Mouse (Mus musculus) Muller cell, postnatal 12 days (primary cell): ENCODE measurements around the gene Sgsm1.

Experiments
- DNase-seq: peaks from one replicate; pipeline ENCODE4 v3.0.0-alpha.2; 2015; ENCODE audit errors: inconsistent ontology term

The Sgsm1 gene

DNA sequence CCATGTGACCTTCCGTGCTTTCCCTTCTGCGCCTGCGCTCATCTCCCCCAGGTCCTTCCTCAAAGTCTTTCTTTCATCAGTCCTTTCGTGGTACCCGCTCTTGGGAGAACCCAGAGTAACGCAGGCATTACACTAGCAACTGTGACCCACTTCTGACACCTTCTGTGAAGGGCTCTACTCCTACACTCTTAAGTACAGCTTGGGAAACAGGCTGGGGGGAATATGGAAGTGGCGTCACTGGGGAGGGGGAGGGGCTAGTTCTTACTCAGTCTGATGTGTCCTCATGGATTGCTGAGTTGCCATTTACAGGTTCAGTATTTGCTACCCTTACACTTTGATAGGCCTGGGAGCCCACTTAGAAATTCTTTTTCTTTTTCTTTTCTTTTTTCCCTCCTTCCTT lies 29.0 kb downstream of the Sgsm1 start:
- DNase-seq, result no peak

DNA sequence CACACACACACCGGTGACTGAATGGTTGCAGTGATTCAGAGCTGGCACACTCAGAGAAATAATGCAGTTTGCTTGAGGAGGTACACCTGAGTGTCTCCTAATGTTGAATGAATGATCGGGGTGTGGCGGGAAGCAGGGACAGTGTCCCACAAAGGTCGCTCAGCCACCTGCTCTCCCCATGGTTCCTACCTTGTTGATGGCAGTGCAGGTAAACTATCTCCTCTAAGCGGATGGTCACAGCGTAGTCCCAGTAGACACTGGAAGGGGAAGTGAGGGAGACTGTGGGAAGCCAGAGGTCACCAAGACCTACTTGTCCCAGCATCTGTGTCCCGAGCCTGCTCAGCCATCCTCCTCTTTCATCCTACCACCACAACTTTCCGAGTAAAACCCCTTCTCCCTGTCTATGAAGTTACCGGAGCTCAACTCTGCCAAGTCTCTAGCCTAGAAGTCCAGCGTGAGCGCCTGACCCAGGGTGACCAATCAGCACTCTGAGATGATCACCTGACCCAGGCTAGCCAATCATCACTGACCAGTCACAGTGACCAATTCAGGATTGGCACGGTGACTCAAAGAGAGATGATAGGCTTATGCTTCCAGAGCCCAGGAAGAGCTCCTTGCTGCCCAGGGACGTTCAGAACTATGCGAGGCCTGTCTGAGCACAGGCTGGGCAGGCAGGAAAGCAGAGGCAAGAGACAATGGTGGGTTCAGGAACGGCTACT lies 30.3 kb downstream of the Sgsm1 start:
- DNase-seq, result peak; percentile 62

DNA sequence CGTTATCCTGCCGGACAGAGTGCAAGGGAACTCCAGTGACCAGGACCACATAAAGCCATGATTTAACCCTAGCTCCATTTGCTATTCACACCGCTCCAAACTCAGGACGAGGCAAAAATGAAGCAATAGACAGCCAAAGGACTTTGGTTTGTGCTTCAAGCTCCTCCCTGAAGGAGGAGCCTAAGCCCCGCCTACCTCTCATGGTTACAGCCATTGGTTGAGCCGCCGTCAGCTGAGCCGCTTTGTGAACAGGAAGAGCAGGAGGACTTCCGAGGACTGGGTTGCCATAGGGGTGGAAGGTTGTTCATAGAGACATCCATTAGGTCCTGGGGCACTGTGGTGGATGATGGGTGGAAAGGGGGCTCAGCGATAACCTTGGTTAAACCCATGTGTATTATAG lies 34.7 kb downstream of the Sgsm1 start:
- no peak for DNase-seq

DNA sequence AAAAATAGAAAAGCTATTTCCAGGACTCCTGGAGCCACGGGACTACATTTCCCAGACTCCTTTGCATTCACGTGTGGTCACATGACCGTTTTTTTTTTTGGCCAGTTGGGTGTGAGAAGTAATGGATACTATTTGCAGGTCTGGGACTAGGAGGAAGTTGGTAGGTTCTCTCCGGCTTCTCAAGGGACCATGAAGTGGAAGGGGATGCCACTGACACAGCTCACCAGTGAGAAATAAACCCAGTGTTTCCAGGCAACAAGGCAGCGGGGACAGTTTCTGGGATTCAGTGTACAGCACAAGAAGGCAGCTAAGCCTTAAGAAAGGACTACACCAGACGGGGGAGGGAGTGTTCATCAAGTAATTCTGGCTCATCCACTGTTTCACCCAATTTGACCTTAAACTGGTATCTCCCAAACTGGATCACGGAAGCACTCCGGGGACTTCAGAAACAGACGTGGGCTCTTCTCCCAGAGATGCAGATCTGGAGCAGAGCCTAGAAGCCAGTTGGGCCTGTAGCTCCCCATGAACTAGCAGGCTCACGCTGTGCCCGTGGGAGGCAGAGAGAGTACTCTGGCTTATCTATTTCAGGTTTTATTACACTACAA lies 39.3 kb downstream of the Sgsm1 start:
- DNase-seq, result no peak

DNA sequence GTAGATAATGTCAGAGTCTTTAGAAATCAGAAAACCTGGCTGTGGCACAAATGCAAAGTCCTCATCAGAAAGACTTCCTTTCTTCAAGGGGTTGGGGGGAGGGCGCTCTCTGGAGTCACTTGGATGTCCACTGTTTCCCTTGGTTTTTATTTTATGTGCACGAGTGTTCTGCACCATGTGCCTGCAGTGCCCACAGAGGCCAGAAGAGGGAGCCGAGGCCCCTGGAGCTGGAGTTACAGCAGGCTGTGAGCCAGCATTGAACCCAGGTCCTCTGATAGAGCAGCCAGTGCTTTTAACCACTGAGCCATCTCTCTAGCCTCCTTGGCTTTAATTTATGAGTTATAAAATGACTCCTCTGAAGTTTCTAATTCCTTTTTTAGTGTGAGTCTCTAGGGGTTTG lies 40.5 kb downstream of the Sgsm1 start:
- no peak for DNase-seq

DNA sequence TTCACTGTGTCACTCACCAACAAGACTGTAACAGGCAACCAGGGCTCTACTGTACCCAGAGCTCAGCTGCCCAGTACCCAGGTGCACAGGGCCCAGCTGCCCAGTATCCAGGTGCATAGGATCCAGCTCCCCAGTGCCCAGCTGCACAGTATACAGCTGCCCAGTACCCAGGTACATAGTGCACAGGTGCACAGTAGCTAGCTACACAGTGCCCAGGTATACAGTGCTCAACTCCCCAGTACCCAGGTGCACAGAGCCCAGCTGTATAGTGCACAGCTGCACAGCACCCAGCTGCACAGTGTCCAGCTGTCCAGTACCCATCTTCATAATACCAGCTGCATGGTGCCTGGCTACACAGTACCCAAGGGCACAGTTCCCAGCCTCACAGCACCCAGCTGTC lies 42.3 kb downstream of the Sgsm1 start:
- no peak for DNase-seq

DNA sequence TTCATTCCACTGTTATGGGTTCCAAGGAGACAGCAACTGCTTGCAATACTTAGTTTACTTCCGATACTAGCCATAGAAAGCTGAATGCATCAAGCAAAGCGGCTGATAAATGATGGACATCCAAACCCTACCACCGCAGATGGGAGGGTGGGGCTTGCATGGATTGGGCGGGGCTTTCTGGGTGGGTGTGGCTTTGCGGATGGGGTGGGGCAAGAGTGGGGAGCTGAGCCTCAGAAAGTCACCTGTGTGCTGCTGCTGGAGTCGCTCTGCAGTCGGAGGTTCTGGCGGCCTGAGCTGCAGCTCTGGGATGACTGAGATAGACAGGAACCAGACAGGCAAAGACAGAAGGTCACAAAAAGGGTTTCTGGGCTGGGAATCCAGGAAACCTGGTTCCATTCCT lies 44.9 kb downstream of the Sgsm1 start:
- no peak for DNase-seq

DNA sequence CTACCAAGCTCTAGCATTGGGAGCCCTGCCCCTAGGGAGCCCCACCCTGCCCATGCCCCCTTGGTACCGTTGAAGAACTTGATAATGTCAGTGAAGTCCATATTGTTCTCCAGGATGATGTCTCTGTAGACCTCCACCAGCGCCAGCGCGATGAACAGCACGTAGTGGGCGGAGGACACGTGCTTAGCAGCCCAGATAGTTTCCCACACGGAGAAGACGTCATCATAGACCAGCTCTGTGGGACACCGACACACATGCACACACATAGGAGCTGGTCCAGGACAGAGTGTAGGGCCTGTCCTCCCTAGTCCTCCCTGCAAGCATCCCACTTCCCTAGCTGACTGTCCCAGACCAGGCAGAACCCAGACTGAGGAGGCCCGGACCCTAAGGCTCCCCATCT lies 59.8 kb downstream of the Sgsm1 start:
- no peak for DNase-seq

DNA sequence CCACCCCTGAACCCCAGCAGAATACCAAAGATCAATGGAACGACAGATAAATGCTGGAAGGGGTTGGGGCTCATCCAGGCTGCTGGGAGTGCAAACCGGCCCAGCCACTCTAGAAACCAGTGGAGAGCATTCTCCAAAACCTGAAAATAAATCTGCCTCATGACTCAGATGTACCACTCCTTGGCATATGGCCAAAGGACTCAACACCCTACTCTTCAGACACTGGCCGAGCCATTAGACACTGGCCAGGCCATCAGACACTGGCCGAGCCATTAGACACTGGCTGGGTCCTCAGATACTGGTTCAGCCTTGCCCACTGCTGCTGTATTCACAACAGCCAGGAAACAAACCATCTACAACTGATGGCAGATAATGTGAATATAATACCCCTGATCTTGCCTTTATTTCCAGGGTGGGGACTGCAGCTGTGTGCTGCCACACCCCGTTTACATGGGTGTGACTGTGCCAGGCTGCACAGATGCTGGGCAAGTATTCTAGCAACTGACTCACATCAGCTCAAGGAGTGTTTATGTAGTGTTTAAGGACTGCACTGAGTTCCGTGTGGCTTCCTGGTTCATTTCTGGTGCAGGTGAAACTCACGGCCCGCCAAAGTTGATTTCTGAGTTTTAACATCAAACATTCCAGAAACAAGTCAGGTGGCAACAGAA lies 61.2 kb downstream of the Sgsm1 start:
- no peak for DNase-seq

DNA sequence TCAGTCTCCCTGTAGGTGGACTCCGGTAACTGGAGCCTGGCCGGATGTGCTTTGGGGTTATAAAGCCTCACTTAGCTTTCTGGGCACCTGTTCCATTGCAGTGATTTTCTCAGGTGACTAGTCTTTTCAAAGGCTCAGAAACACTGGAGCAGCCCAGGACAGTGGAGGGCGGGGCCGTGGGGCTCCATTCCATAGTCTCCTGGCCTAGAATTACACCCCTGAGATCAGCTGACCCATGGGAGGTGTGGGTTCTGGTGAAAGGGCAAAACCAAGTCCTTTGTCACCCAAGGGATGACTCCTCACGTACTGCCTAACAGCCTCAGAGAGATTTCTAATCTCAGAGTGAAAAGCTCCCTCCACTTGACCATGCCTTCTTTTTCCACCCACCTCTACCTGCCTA lies 80.4 kb downstream of the Sgsm1 start:
- no peak for DNase-seq

DNA sequence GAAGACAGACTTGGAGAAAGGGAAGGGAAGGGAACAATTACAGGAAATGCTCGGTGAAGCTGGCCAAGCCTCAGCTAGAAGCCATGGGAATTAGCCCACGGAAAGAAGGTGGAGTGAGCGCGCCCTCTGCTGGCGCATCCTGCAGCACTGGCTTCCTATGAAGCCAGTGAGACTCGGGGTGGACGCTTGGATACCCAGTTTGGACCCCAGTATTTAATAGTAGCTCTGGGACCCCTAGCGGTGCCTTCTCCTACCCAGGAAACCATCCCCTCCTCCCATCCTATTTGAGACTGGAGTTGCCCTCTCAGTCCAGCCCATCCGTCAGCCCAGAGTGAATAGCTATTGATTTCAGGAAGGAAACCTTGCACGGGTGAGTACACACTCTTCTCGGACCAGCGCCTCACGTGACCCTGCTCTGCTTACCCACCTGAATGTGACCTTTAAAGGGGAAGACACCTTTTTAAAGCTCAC lies 83.9 kb downstream of the Sgsm1 start, which contains the start of gene Tmem211:
Tmem211 (plus strand) TSS at position 278 of the 471 bp plus-strand sequence.
- DNase-seq, result peak; percentile 86

DNA sequence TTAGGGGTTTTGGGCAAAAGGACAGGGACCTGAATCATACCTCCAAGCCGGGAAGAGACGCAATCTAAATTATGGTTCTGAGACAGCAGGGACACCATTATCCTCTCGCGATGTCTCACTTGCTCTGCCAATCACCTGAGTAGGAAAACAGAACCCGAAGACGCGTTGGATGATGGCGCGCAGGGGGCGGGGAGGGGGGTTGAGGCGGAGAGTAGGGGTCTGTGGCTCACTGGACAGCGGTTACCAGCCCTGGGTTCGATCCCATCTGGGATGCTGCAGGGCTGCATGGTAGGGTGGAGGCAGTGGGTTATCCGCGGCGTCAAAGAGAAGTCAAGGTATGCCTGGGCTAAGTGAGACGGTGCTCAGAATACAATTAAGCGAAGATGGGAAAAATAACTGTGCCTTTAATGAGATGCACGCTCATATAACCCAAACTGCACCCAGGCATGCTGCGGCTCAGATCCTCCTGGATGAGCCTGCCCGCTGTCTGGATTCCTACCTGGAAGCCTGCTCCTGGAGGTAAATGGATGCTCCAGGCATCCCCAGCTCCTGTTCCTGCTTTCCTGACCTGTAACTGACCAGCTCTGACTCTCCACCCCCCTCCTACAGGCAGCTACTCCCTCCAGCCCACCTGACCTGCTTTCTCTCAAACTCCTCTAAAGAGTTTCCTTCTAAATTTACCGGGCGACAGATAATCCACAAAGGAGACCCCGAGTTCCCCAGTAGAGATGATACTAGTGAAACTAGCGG lies 84.7 kb downstream of the Sgsm1 start:
- no peak for DNase-seq

DNA sequence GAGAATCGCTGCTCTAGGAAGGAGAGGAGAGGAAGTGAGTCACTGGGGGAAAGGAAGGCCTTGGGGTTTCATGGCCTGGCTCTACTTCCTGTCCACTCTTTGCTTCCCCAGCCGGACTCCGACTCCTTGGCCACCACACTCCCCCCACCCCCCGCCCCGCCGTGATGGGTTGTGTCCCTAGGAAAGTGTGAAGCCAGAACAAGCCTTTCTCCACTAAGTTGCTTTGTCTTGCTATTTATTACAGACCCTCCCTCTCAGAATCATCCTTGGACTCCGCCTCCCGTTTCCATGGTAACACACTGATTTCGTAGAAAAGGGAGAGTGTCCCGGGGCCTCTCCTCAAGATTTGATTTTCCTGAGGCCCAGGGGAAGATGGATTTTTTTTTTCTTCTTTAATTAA lies 85.3 kb downstream of the Sgsm1 start:
- no peak for DNase-seq

DNA sequence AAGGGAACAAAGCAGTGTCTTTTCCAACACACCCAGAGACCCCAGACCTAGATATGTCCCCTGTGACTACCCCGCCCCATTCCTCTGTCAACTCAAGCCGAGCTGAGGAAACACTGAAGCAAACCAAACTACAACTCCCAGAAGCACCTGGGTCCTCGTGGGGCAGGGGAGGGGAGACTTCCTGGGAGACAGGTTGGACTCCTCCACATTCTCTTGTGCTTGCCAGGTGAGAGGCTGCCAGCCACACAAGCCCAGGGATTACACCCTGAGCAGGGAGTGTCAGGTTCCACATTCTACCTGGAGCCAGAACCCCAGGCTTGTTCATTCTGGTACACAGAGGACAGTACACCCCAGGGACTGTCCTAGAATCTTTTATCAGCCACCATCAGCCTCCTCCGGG lies 86.7 kb downstream of the Sgsm1 start:
- DNase-seq, result no peak

DNA sequence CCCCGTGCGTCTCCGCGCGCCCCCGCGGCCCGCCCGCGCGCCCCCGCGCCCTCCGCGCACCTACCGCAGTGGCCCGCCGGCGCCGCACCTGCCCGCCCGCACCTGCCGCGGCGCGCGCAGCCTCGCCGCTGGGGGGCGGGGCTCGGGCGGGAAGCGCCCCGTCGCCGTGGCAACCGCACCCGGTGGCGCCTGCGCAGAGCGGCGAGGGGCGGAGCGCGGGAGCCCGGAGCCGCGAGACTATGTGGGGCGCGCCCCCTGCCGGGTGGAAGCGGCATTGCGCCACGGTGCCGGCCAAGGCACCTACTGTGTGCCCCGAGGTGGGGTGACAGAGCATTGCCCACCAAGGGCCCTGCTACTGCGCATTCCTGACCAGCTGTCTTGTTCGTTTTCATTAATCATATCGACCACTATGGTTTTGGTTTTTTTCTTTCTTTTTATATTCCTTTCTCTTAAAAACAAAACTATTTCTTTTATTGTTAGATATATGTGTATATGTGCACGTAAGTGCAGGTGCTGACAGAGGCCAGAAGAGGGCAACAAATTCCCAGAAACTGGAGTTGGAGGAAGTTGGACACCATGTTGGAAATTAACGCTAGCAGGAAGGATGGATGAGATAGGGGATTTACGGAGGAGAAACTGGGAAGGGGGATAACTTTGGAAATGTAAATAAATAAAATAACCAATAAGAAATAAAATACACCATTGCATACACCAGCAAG lies 89.3 kb downstream of the Sgsm1 start, which contains the start of gene 2900026A02Rik:
2900026A02Rik (minus strand) TSS at position 90 of the 719 bp plus-strand sequence.
- DNase-seq, result peak; percentile 83

DNA sequence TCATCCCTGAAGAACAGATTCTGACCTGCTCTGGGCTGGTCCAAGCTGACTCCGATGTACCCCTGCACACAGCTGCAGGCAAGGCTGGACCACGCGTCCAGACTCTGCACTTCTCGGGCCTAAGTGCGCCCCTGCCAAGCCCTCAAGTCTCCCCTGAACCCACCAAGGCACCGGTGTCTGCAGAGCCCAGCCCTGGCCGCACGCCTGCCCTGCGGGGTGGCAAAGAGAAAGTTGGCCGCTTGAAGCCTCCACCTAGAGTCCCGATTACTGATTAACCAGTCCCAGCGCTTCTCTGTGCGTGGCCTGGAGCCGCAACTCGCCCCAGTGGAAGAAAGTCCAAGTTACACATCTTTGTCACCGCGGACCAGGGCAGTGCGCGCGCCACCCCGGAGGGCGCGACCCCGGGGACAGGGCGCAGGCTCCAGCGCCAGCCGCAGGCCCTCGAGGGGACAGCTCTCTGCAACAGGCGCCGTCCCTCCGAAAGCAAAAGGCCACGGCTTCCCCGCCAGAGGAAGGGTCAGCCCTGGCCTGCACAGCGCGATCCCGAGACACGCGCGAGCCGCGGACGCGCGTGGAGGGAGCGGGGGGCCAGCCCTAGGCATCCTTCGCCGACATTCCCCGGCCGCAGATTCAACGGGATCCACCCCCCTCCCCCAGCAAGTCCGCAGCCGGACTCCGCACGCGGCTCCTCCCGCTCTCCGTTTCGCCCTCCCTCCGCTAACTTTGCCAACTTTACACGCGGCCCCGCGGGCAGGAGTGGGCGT lies 90.0 kb downstream of the Sgsm1 start:
- DNase-seq, result peak; percentile 78

DNA sequence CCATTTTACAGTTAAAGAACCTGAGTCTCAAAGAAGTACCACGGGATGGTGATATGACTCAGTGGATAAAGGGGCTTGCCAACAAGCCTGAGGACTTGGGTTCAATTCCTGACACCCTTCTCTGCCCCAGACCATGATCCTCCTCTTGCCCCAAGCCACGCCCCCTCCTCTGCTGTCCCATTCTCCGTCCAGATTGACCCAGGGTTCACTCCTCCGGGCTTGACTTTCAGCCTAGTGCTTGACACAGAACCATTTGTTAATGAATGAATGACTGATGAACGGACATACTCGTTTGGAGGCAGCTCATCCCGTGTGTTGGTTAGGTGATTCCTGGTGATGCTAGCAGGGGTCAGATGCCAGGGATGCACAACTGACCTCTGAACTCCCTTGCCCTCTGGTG lies 90.7 kb downstream of the Sgsm1 start:
- DNase-seq, result no peak

DNA sequence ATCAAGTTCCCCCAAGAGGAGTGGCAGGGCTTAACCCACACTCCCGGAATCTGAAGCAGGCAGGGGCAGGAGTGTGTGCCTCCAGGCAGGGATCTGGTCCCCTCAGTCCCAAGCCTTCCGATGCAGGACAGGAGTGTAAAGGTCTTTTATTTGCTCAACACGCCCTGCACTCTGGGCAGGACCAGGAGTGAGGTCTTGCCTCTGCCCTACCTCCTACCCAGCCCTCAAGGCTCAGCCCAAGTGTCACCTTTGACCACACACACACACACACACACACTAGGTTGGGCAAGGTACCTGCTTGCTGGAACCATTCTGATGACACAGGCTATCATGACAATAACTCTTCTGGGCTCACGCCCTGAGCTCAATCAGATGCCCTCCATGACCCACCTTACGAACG lies 91.1 kb downstream of the Sgsm1 start:
- DNase-seq, result no peak

DNA sequence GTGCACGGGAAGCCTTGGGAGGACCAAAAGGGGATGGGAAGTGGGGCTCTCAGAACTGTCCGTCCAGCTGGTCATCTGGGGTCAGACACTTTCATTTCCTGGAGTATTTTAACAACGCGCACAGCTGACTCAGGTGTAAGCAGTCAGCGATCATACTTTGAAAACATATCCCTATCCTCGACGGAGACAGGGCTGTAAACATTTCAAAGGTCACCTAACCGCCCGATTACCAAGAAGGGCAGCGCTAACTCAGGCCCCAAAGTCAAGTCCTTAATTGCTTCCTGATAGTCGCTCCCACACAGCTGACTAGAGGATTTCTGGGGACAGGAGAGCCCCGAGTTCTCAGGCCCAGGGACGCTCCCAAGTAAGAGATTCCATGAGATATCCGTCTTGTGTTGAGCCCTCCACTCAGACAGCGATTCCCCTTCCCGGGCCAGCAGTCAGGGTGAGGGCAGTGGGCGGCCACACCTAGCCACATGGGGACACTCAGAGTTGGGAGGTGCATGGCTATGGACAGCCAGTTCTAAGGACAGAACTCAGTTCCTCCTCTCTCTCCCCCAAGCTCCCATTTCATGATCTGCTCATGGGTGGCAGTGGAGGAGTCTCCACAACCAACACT lies 91.9 kb downstream of the Sgsm1 start:
- DNase-seq, result no peak

DNA sequence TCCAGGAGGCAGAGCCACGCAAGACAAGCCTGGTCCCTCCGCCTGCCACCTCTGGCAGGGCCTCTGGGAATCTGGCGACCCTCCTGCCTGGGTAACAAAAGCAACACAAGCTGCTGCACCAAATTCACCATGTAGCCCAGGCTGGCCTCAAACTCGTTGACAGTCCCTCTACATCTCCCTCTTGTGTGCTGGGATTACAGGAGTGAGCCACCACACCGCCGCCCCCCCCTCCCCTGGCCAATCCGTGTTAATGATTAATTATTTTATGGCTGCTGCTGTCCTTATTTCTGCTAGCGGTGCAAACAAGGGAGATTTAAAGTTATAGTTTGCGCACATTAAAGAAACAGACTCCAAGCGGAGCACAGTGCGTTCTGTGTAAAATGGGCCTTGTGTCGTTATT lies 93.5 kb downstream of the Sgsm1 start:
- no peak for DNase-seq
